Mouse (Mus musculus) limb, embryonic 15.5 days (tissue): Measurements from ENCODE around the gene Tor4a. TPM values are rescaled to one million over a fixed set of nuclear protein-coding genes. Genes with fewer than 3 reads are reported as not detected.

Experiments
- ATAC-seq: fragments of 200-750 bp; cut with Nextera tagmentation; 2 replicates; pipeline ENCODE4 v1.8.0; 2017; ENCODE audit warnings: low read depth, moderate TSS enrichment; ENCODE audit not compliant: insufficient number of reproducible peaks, low FRiP score, low TSS enrichment
- H3K27ac ChIP-seq: fragments of 300-500 bp; sonication (generic); 2 replicates; pipeline ENCODE4 v1.5.1; 2015; ENCODE audit warnings: moderate library complexity, mild to moderate bottlenecking, inconsistent platforms
- H3K27me3 ChIP-seq: fragments of 300-500 bp; sonication (generic); 2 replicates; pipeline ENCODE4 v1.6.1; 2015; ENCODE audit warnings: inconsistent platforms
- H3K36me3 ChIP-seq: fragments of 300-500 bp; sonication (generic); 2 replicates; pipeline ENCODE4 v1.6.1; 2015; ENCODE audit warnings: inconsistent platforms
- H3K4me1 ChIP-seq: fragments of 300-500 bp; sonication (generic); 2 replicates; pipeline ENCODE4 v1.6.1; 2015; ENCODE audit warnings: inconsistent platforms
- H3K4me2 ChIP-seq: fragments of 300-500 bp; sonication (generic); 2 replicates; pipeline ENCODE4 v1.6.1; 2015; ENCODE audit warnings: mild to moderate bottlenecking, inconsistent platforms
- H3K4me3 ChIP-seq: fragments of 300-500 bp; sonication (generic); 2 replicates; pipeline ENCODE4 v1.5.1; 2015; ENCODE audit warnings: mild to moderate bottlenecking, inconsistent platforms
- H3K9ac ChIP-seq: fragments of 300-500 bp; sonication (generic); 2 replicates; pipeline ENCODE4 v1.6.1; 2015; ENCODE audit warnings: inconsistent platforms
- H3K9me3 ChIP-seq: fragments of 300-500 bp; sonication (generic); 2 replicates; pipeline ENCODE4 v1.6.1; 2016; ENCODE audit warnings: inconsistent platforms
- WGBS: fragments of 180-500 bp; shearing (Covaris S2); methylation state at CpG from one replicate; pipeline ENCODE4 v1.1.7; 2015; 5-methylcytosine and 5-hydroxymethylcytosine counted together
- polyA plus RNA-seq: library from polyadenylated mRNA; unstranded; fragments of >200 nt; fragmentation: Nextera tagmentation; extraction: Ambion mirVana; gene quantifications from 2 replicates; pipeline ENCODE4 v1.2.1, GENCODE M21; 2015

The Tor4a gene
- polyA plus RNA-seq, 1 experiment from 2014 or later: 8.9 TPM

GRCm38 (mm10) chr2:25224766-25225752 is 28.4 kb upstream of the Tor4a start:
- 0 out of 2 replicates have a peak, but pooled peaks cover 6% of the 10 kb centered on the region for H3K27me3 ChIP-seq
- 2% methylated on average over 41 of the region's 41 CpGs for WGBS
- no peaks in the 10 kb centered on the region for H3K9me3 ChIP-seq
- H3K9ac ChIP-seq: peak overlapping the region; percentile 44; the same call in 1 of the 2 replicates
- H3K27ac ChIP-seq: peak overlapping the region; percentile 98
- peak; percentile 97 for ATAC-seq
- H3K4me1 ChIP-seq: peaks cover 27% of the 10 kb centered on the region
- peaks cover 11% of the 10 kb centered on the region for H3K36me3 ChIP-seq
- H3K4me2 ChIP-seq: peak overlapping the region; percentile 41
- peak overlapping the region; percentile 94 for H3K4me3 ChIP-seq

DNA sequence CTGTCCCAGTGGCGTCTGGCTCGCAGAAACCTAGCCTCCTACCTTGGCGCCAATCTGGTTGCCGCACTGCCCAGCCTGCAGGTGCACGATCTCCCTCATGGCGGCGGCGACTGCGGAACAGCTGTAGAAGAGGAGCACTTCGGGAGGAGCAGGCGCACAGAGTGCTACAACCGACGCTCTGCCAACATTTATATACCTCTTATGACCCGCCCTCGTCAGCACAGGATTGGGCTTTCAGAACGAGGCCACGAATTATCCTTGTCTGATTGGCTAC is 27.7 kb upstream of the Tor4a start, which contains the start of gene Tubb4b:
Tubb4b (minus strand) TSS at position 211 of the 274 bp plus-strand sequence.
- peak within 1 kb of the TSS; percentile 86 for H3K4me2 ChIP-seq
- 0% methylated on average over 17 of the region's 17 CpGs for WGBS
- H3K4me3 ChIP-seq: peak within 1 kb of the TSS; percentile 94
- H3K9ac ChIP-seq: peak within 1 kb of the TSS; percentile 93
- H3K9me3 ChIP-seq: no peaks in the 10 kb centered on the region
- ATAC-seq: no peak
- no peaks in the 10 kb centered on the region for H3K27me3 ChIP-seq
- H3K4me1 ChIP-seq: peaks cover 27% of the 10 kb centered on the region
- H3K27ac ChIP-seq: peak within 1 kb of the TSS; percentile 98
- H3K36me3 ChIP-seq: peaks cover 11% of the 10 kb centered on the region

- peak overlapping the region; percentile 95 for H3K27ac ChIP-seq
- H3K4me2 ChIP-seq: peak overlapping the region; percentile 86
- H3K27me3 ChIP-seq: no peaks in the 10 kb centered on the region
- ATAC-seq: 0 out of 2 replicates have a peak, but pooled peaks have one; percentile 2
- H3K9me3 ChIP-seq: no peaks in the 10 kb centered on the region
- H3K4me1 ChIP-seq: peaks cover 24% of the 10 kb centered on the region
- WGBS: under 1% methylated on average over 48 of the region's 53 CpGs
- H3K9ac ChIP-seq: peak overlapping the region; percentile 93
- peaks cover 11% of the 10 kb centered on the region for H3K36me3 ChIP-seq
- H3K4me3 ChIP-seq: peak overlapping the region; percentile 94
These were observed 27.2 kb upstream of the Tor4a start for GRCm38 (mm10) chr2:25223681-25224491.

DNA sequence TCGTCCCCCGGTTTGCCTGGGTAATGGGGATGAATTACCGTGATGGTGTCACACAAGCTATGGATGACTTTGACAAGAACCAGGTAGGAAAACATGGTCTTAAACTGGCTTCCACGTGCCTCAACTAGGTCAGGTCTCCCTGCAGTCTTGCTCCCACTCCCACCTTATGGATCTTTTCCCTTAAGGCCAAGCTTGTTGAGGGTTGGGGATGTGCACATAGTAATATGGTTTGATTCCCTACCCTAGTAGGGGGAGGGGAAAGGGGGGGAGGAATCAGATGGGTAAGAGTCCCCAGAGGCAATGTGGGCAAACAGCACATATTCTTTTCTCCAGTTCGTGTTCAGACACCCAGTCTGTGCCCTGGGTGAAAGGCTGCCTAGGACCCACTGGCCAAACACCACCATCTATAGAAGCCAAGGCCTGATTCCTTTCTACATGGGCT is 24.7 kb upstream of the Tor4a start:
- H3K4me1 ChIP-seq: peaks cover 16% of the 10 kb centered on the region
- peaks cover 11% of the 10 kb centered on the region for H3K36me3 ChIP-seq
- WGBS: 70% methylated on average over 5 of the region's 5 CpGs
- no peaks in the 10 kb centered on the region for H3K9me3 ChIP-seq
- H3K9ac ChIP-seq: no peak overlapping the region
- H3K4me3 ChIP-seq: no peak overlapping the region
- H3K27ac ChIP-seq: no peak overlapping the region
- no peak overlapping the region for H3K4me2 ChIP-seq
- no peaks in the 10 kb centered on the region for H3K27me3 ChIP-seq
- ATAC-seq: no peak

DNA sequence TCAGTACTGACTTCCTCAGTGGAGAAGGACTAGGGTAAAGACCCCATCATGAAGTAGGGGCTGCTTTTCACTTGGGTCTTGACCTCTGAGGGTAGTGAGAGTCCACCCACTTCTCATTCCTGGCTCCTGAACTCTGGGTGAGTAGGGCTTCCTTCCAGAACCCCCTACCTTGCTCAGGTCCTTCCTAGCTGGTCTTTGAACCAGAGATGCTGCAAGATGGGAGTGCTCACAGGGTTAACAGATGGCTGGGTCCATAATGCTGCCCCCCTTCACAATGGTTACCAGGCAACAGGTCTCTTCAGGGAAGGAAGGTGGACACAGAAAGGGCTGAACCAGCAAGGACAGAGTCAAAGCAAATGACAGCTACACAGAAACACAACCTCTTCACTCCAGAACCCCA is 21.8 kb upstream of the Tor4a start, which contains the start of gene Fam166a:
Fam166a (plus strand) TSS at position 301 of the 400 bp plus-strand sequence.
- Histone ChIP-seq H3K4me3 (no peak within 1 kb of the TSS), H3K27ac (no peak within 1 kb of the TSS), H3K36me3 (peaks cover 11% of the 10 kb centered on the region), H3K9me3 (no peaks in the 10 kb centered on the region), H3K27me3 (0 out of 2 replicates have a peak, but pooled peaks cover 4% of the 10 kb centered on the region), H3K9ac (no peak within 1 kb of the TSS), H3K4me1 (peaks cover 3% of the 10 kb centered on the region), H3K4me2 (no peak within 1 kb of the TSS)
- no peak for ATAC-seq

GRCm38 (mm10) chr2:25217666-25218065 is 21.0 kb upstream of the Tor4a start:
- H3K4me1 ChIP-seq: no peaks in the 10 kb centered on the region
- H3K9me3 ChIP-seq: no peaks in the 10 kb centered on the region
- 59% methylated on average over 2 of the region's 2 CpGs for WGBS
- H3K4me2 ChIP-seq: no peak overlapping the region
- H3K27ac ChIP-seq: no peak overlapping the region
- H3K36me3 ChIP-seq: peaks cover 11% of the 10 kb centered on the region
- H3K27me3 ChIP-seq: 0 out of 2 replicates have a peak, but pooled peaks cover 4% of the 10 kb centered on the region
- no peak overlapping the region for H3K4me3 ChIP-seq
- ATAC-seq: no peak
- no peak overlapping the region for H3K9ac ChIP-seq

DNA sequence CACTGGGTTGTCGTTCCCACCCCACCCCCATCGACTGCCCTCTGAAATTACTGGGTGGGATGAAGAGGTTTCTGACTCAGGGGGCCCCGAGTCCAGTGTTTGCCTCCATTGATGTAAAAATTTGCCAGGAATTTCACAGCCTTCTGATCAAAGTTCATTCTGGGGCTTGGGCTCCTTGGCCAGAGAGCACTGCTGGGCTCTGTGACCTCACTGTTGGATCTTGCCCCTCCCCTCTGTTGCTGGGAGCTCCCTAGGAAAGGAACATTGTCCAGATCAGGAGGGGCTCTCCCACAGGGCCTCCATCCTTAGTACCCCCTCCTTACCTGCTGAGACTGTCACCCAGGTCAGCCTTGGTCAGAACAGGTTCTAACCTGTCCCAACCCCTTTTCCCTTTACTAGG is 17.8 kb upstream of the Tor4a start, which contains the start of gene Stpg3:
Stpg3 (minus strand) TSS at position 194 of the 400 bp plus-strand sequence.
- Histone ChIP-seq H3K9ac (no peak within 1 kb of the TSS), H3K27ac (no peak within 1 kb of the TSS), H3K4me3 (no peak within 1 kb of the TSS), H3K9me3 (no peaks in the 10 kb centered on the region), H3K27me3 (0 out of 2 replicates have a peak, but pooled peaks cover 4% of the 10 kb centered on the region), H3K4me2 (no peak within 1 kb of the TSS), H3K36me3 (peaks cover 4% of the 10 kb centered on the region; the same call in 1 of the 2 replicates), H3K4me1 (peaks cover 15% of the 10 kb centered on the region)
- 65% methylated on average over 3 of the region's 3 CpGs for WGBS
- no peak for ATAC-seq

- no peak for ATAC-seq
- no peak overlapping the region for H3K9ac ChIP-seq
- 0 out of 2 replicates have a peak, but pooled peaks cover 4% of the 10 kb centered on the region for H3K27me3 ChIP-seq
- H3K4me1 ChIP-seq: peaks cover 19% of the 10 kb centered on the region
- no peaks in the 10 kb centered on the region for H3K9me3 ChIP-seq
- no peak overlapping the region for H3K4me2 ChIP-seq
- no peak overlapping the region for H3K4me3 ChIP-seq
- H3K36me3 ChIP-seq: peaks cover 8% of the 10 kb centered on the region
- WGBS: 63% methylated on average over 23 of the region's 23 CpGs
- H3K27ac ChIP-seq: no peak overlapping the region
These were observed 16.7 kb upstream of the Tor4a start for GRCm38 (mm10) chr2:25213266-25213865.

GRCm38 (mm10) chr2:25211121-25211670 is 14.5 kb upstream of the Tor4a start, which contains the start of gene Nelfb:
Nelfb (minus strand) TSS chr2:25211489.
- Histone ChIP-seq H3K4me3 (peak within 1 kb of the TSS; percentile 86), H3K4me1 (peaks cover 19% of the 10 kb centered on the region), H3K9me3 (no peaks in the 10 kb centered on the region), H3K9ac (peak within 1 kb of the TSS; percentile 80), H3K27me3 (0 out of 2 replicates have a peak, but pooled peaks cover 4% of the 10 kb centered on the region), H3K4me2 (peak within 1 kb of the TSS; percentile 59), H3K27ac (peak within 1 kb of the TSS; percentile 93), H3K36me3 (peaks cover 28% of the 10 kb centered on the region)
- under 1% methylated on average over 44 of the region's 44 CpGs for WGBS
- peak; percentile 86 for ATAC-seq

DNA sequence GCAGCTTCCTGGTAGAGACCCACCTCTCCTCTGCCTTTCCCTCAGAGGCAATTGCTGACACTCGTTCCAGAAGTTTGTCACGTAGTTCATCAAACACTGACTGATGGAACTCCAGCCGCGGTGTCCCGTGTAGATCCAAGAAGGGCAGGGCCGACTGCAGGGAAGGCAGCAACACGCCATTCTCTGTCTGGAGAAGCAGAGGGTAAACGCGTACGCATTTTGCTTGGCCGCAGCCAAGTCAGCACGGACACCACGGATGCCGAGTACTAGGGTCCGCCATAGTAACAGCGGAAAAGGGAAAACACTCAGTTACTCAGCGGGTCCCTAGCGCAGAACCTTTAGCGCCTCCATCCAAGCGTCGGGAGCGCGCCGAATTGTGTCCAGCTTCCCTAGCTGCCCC is 14.0 kb upstream of the Tor4a start:
- peaks cover 33% of the 10 kb centered on the region for H3K36me3 ChIP-seq
- peak overlapping the region; percentile 59 for H3K4me2 ChIP-seq
- H3K9me3 ChIP-seq: no peaks in the 10 kb centered on the region
- peak overlapping the region; percentile 86 for H3K4me3 ChIP-seq
- 0 out of 2 replicates have a peak, but pooled peaks cover 4% of the 10 kb centered on the region for H3K27me3 ChIP-seq
- H3K27ac ChIP-seq: peak overlapping the region; percentile 93
- H3K9ac ChIP-seq: peak overlapping the region; percentile 80
- WGBS: under 1% methylated on average over 24 of the region's 24 CpGs
- peaks cover 19% of the 10 kb centered on the region for H3K4me1 ChIP-seq
- no peak for ATAC-seq

- Histone ChIP-seq H3K9ac (no peak overlapping the region), H3K4me3 (no peak overlapping the region), H3K27me3 (no peaks in the 10 kb centered on the region), H3K4me1 (peaks cover 19% of the 10 kb centered on the region), H3K27ac (no peak overlapping the region), H3K4me2 (no peak overlapping the region), H3K9me3 (no peaks in the 10 kb centered on the region), H3K36me3 (peaks cover 64% of the 10 kb centered on the region)
- WGBS: 90% methylated on average over 1 of the region's 1 CpGs
- ATAC-seq: no peak
These were observed 10.9 kb upstream of the Tor4a start for GRCm38 (mm10) chr2:25207593-25207992.
